Mouse (Mus musculus) spleen, adult 2 months (tissue): Measurements from ENCODE around the gene Rtn4.

ENCODE experiments used
- CTCF ChIP-seq: fragments of 200-500 bp; IDR thresholded peaks from 2 replicates; pipeline ENCODE4 v1.5.1; 2011; ENCODE audit warnings: mild to moderate bottlenecking, inconsistent platforms; ENCODE audit not compliant: insufficient read depth, insufficient read length, insufficient replicate concordance; ENCODE audit errors: extremely low read depth
- POLR2A ChIP-seq: fragments of 200-500 bp; IDR thresholded peaks from 2 replicates; pipeline ENCODE4 v1.6.1; 2011; ENCODE audit warnings: low read depth, low read length, inconsistent platforms

DNA sequence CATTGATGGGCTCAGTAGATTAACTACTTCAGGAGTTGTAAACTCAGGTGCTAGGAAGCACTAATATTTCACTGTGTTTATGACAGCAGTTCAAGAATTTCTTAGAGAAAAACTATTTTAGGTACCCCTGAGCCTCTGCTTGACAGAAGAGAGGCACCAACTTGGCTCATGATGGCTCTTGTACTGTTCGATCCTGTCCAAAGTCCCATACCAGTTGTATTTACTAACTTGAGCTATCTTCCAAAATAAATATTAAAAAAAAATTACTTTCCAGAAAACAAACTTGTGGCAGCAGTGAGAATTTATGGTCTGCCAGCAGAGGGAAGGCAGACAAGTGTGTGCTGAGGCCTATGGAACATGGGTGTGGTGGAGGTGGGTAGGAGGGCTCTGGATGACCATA lies 70.0 kb downstream of the Rtn4 start:
- no peak for TF ChIP-seq POLR2A
- TF ChIP-seq CTCF: no peak
